Mouse (Mus musculus) skeletal muscle tissue, adult 2 months (tissue): Measurements from ENCODE around the gene Mctp2.

ENCODE experiments used
- DNase-seq: peaks from one replicate; pipeline ENCODE4 v3.0.0-alpha.2; 2012; ENCODE audit warnings: low read depth, low spot score

The Mctp2 gene

DNA sequence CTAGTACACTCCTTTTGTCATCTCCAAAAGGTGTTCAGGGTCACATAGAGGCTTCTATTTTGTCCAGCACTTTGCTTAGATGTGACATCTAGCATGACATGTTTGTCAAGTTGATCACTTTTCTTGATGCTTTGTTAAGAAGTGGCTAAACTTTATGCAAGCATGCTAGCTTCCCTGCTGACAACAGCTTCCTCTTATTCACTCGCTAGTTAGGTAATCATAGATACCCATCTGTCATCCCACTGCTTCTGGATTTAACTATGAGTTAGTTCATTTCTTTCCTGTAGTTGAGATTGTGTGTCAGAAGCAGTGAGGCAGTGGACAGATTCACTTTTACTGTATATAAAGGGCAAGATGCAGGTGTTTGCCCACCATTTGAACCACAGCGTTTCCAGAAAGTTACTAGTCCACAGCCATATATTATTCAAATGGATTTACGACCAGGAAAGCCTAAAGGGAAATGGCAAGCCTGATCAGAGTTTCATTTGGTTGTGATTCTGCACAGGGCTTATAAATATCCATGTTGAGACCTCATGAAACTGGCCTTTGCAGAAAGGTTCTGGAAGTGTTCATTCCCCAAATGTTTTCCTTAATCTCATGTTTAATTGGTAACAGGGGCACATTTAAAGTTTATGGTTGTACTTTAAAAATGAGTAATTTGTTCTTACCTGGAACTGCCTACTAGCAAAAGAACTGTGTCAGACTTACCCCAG lies 216.8 kb downstream of the Mctp2 start:
- DNase-seq = no peak

DNA sequence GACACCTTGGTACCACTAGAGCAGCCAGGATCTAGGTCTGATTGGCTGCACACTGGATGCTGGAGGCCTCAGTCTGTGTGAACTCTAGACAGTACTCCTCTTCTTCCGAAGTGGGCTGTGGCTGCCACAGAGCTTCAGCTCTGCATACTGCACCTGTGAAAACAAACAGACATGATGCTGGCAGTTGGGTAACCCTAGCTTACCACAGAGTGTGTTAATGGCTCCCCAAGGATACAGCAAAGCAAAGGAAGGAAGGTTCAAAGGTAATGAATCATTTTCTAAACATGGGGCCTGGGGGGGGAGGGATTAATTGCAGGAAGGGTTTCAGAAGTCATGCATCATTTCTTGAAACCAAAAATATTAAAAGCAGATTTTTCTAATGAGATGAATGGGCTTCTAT lies 225.7 kb downstream of the Mctp2 start:
- no peak for DNase-seq

DNA sequence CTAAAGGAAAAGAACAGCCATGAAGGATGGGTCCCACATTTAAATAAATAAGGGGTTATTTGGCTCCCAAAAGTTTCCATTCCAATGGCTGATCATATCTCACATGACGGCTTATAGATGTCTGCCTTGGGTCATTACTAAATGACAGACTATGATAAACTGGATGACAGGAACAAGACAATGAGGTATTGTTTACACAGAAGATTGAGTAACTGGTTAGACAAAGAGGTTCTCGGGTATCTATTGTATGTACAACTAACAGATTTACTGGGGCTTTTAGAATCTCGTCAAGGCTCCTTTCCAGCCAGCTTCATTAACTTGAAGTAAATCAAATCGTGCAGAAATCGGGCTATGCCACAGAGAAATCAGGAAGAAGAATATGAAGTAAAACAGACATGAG lies 227.5 kb downstream of the Mctp2 start:
- no peak for DNase-seq

GRCm38 (mm10) chr7:72071418-72072184 lies 234.8 kb downstream of the Mctp2 start:
- DNase-seq = no peak

DNA sequence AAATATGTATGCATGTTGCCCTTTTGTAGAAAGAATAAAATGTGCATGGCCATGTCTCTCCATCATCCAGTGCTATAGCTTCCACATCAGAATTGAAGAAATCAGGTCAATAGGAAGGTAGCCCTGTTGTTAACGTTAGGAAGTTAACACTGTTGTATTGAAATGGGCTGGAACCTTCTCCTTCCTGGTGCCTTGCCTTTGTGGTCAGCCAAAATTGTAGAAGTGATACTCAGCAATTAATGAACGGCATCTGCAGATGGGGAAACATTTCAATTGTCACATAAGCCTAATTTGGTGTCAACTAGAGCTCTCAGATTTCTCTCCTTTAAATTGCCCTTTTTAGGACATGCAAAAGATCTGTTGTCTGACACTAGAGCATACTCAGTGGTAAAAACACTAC lies 238.0 kb downstream of the Mctp2 start:
- no peak for DNase-seq

- DNase-seq = no peak
These were observed 240.1 kb downstream of the Mctp2 start for GRCm38 (mm10) chr7:72066352-72066751.

GRCm38 (mm10) chr7:72051759-72052158 lies 254.6 kb downstream of the Mctp2 start:
- DNase-seq = no peak

GRCm38 (mm10) chr7:72047588-72048585 lies 258.5 kb downstream of the Mctp2 start:
- no peak for DNase-seq
